Mouse (Mus musculus) liver, adult 2 months (tissue): ENCODE data around the gene Fnip2. TPM values are rescaled to one million over a fixed set of nuclear protein-coding genes. Genes with fewer than 3 reads are reported as not detected.

Experiments
- DNase-seq: peaks from one replicate; pipeline ENCODE4 v3.0.0-alpha.2; 2011; ENCODE audit warnings: low read depth, low spot score; ENCODE audit errors: extremely low read depth
- H3K27ac ChIP-seq: fragments of 200-500 bp; replicated peaks from 2 replicates; pipeline ENCODE4 v1.5.1; 2012; ENCODE audit warnings: low read depth, mild to moderate bottlenecking, control low read depth, inconsistent platforms, low read length; ENCODE audit not compliant: insufficient read depth
- H3K27me3 ChIP-seq: fragments of 200-500 bp; 2 replicates; pipeline ENCODE4 v1.6.1; 2012; ENCODE audit warnings: mild to moderate bottlenecking, moderate library complexity, low read length, inconsistent platforms; ENCODE audit not compliant: control insufficient read depth, insufficient read depth
- H3K36me3 ChIP-seq: fragments of 200-500 bp; 2 replicates; pipeline ENCODE4 v1.6.1; 2012; ENCODE audit warnings: low read length, inconsistent platforms; ENCODE audit not compliant: control insufficient read depth, insufficient read depth
- H3K4me1 ChIP-seq: fragments of 200-500 bp; 2 replicates; pipeline ENCODE4 v1.6.1; 2011; ENCODE audit warnings: low read length; ENCODE audit not compliant: control insufficient read depth, insufficient read depth
- H3K4me3 ChIP-seq: fragments of 200-500 bp; 2 replicates; pipeline ENCODE4 v1.5.1; 2011; ENCODE audit warnings: low read depth, mild to moderate bottlenecking, control low read depth, low read length, moderate library complexity; ENCODE audit not compliant: insufficient read depth
- H3K79me2 ChIP-seq: fragments of 200-500 bp; 2 replicates; pipeline ENCODE4 v1.6.1; 2012; ENCODE audit warnings: inconsistent platforms, mild to moderate bottlenecking, low read length, moderate library complexity; ENCODE audit not compliant: control insufficient read depth, insufficient read depth
- H3K9ac ChIP-seq: fragments of 200-500 bp; 2 replicates; pipeline ENCODE4 v1.6.1; 2012; ENCODE audit warnings: low read depth, mild to moderate bottlenecking, control low read depth, inconsistent platforms, low read length
- CTCF ChIP-seq: fragments of 200-500 bp; IDR thresholded peaks from 2 replicates; pipeline ENCODE4 v1.5.1; 2011; ENCODE audit warnings: low read depth, low read length, control low read depth
- POLR2A ChIP-seq: fragments of 200-500 bp; IDR thresholded peaks from 2 replicates; pipeline ENCODE4 v1.6.1; 2011; ENCODE audit warnings: low read length, control low read depth; ENCODE audit not compliant: insufficient read depth; ENCODE audit errors: extremely low read depth
- WGBS: fragments of 180-500 bp; shearing (Covaris S2); methylation state at CpG from one replicate; pipeline ENCODE4 v1.1.7; 2018; 5-methylcytosine and 5-hydroxymethylcytosine counted together
- polyA plus RNA-seq: library from polyadenylated mRNA; depleted of rRNA; stranded (reverse); fragments of >200 nt; gene quantifications from 2 replicates; pipeline ENCODE4 v1.2.3, GENCODE M21; 2012
- total RNA-seq: library from RNA; depleted of rRNA; stranded (reverse); fragments of >200 nt; gene quantifications from 2 replicates; pipeline ENCODE4 v1.2.3, GENCODE M21; 2014

Gene Fnip2
- total and polyA plus RNA-seq, 2 experiments, result 6.3 to 46.7 TPM

DNA sequence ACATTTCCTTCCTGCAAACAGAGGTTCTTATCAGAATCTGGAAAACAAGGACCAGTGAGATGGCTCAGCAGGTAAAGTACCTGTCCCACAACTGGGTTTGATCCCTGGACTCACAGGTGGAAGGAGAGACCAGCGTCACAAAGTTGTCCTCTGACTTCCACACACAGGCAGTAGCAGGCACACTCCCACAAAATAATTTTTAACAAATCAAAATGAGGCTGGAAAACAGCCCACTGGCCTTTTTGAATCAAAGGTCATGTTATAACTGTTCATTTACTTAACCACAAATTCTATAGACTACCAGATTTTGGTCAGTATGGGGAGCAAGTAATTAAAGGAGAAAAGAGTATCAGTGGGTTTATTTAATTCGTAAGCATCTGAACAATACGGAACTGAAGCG lies 50.6 kb downstream of the Fnip2 start:
- no peaks in the 10 kb centered on the region for H3K27me3 ChIP-seq
- no peak overlapping the region for H3K4me3 ChIP-seq
- no peak for TF ChIP-seq CTCF
- TF ChIP-seq POLR2A, result no peak
- peaks cover 4% of the 10 kb centered on the region; the same call in 1 of the 2 replicates for H3K36me3 ChIP-seq
- 57% methylated on average over 4 of the region's 4 CpGs for WGBS
- H3K9ac ChIP-seq, result no peak overlapping the region
- peak overlapping the region; percentile 39 for H3K27ac ChIP-seq
- peaks cover 4% of the 10 kb centered on the region; the same call in 1 of the 2 replicates for H3K79me2 ChIP-seq
- peaks cover 36% of the 10 kb centered on the region for H3K4me1 ChIP-seq
- peak; percentile 67 for DNase-seq

DNA sequence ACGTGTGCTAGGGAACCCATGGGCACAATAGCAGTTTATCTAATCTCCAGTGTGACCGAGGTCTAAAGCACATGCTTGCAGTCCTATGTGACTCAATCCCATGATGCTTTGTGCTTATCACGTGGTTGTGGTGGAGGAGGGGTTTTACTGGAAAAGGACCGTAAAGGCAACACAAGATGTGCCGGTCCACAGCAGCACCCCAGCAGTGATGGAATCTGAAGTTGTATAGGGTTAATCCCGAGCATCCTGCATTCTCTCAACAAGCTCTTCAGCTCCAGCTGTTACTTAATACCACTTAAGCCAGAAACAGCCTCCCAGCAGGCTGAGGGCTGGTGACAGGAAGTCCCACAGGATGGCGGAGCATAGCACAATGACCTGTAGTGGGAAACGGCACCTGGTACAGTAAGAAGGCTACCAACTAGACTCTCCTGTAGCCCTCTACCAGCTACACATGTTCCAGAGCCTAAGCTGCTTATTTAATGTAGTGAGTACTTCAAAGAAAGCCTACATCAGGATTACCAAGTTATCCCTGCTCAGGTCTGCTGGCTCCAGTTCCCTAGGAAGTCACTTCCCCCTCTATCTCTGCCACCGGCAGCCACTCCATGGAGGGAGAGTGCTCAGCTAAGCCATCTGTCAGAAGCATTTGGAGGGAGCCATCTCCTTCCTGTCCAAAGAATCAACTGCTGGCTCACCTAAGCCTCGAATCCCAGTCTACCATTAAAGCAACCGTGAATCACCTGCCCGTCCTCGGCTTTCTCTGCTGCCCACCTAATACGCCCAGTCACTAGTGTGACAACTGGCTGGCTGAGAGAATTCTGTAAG lies 51.3 kb downstream of the Fnip2 start:
- Histone ChIP-seq H3K27ac (peak overlapping the region; percentile 39), H3K9ac (no peak overlapping the region), H3K36me3 (peaks cover 7% of the 10 kb centered on the region; the same call in 1 of the 2 replicates), H3K27me3 (no peaks in the 10 kb centered on the region), H3K79me2 (peaks cover 4% of the 10 kb centered on the region; the same call in 1 of the 2 replicates), H3K4me1 (peaks cover 36% of the 10 kb centered on the region), H3K4me3 (no peak overlapping the region)
- no peak for DNase-seq
- WGBS, result 80% methylated on average over 14 of the region's 14 CpGs
- TF ChIP-seq POLR2A (no peak), CTCF (no peak)

DNA sequence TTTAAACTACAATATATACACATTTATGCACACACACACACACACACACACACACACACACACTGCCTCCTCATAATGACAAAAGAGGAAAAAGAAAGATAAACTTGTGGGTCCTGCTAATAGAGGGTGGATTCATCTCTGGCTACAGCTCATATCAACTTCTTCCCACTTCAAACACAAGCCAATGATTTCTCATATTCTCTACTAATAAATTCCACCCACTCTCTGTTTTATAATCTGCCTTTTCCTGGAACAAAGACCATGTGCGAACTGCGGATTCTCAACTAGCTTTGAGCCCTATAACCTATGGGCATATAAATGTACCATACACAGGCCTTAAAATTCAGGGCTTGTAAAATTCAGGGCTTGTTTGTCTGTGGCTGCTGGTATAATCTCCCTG lies 53.3 kb downstream of the Fnip2 start:
- 95% methylated on average over 2 of the region's 2 CpGs for WGBS
- Histone ChIP-seq H3K4me1 (peaks cover 22% of the 10 kb centered on the region), H3K27me3 (no peaks in the 10 kb centered on the region), H3K4me3 (no peak overlapping the region), H3K9ac (no peak overlapping the region), H3K27ac (no peak overlapping the region), H3K79me2 (peaks cover 4% of the 10 kb centered on the region; the same call in 1 of the 2 replicates), H3K36me3 (peaks cover 10% of the 10 kb centered on the region; the same call in 1 of the 2 replicates)
- no peak for DNase-seq
- no peak for TF ChIP-seq CTCF
- TF ChIP-seq POLR2A, result no peak

DNA sequence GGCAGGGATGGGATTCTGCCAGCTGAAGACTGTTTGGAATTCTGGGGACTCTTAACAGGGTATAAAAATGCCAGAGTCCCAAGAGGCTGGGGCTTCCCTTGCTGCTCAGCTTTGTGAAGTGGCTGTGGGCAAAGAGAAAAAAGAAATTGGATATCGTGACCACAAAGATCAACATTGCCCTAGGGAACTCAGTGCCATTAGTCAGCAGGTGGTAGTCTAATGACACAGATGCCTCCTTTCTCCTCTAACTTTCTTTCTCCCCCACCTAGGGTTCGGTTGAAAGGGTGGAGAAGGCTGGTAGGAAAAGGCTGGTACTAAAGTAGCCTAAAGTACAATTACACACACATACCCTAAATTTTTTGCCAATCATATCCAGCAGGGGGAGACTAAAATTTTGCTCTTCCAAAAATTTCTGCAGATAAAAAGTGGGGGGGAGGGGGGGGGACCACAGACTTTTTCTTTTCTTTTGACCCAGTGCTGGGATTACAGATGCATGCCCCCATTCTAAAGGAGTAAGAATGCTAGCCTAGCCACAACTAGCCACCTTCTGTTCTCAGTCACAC lies 66.3 kb downstream of the Fnip2 start:
- no peak overlapping the region for H3K9ac ChIP-seq
- no peak overlapping the region for H3K27ac ChIP-seq
- no peaks in the 10 kb centered on the region for H3K4me1 ChIP-seq
- peaks cover 61% of the 10 kb centered on the region for H3K36me3 ChIP-seq
- no peak overlapping the region for H3K4me3 ChIP-seq
- no peaks in the 10 kb centered on the region; the same call in 1 of the 2 replicates for H3K79me2 ChIP-seq
- DNase-seq, result no peak
- no peaks in the 10 kb centered on the region for H3K27me3 ChIP-seq
- TF ChIP-seq POLR2A, result no peak
- 92% methylated on average over 2 of the region's 2 CpGs for WGBS

DNA sequence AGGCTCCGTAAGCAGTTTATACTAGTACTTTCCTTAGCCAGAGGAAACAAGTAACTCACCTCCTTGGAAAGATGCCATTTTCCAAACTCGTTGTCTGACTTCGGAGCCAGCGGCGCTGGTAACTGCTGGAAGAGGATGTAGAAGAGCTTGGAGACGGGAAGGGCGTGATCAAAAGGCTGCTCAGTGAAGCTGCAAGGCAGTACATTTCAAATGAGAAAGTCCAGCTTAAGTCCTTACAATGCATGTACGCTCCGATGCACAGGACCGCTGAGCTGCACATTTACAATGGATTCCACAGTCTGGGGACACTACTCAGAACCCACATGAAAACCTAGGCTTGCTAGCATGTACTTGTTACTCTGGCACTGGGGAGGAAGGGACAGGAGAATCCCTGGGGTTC lies 67.3 kb downstream of the Fnip2 start:
- no peak overlapping the region for H3K9ac ChIP-seq
- H3K4me1 ChIP-seq, result no peaks in the 10 kb centered on the region
- no peak overlapping the region for H3K4me3 ChIP-seq
- H3K27ac ChIP-seq, result no peak overlapping the region
- peaks cover 58% of the 10 kb centered on the region for H3K36me3 ChIP-seq
- no peaks in the 10 kb centered on the region for H3K27me3 ChIP-seq
- WGBS, result 84% methylated on average over 10 of the region's 10 CpGs
- DNase-seq, result no peak
- no peaks in the 10 kb centered on the region; the same call in 1 of the 2 replicates for H3K79me2 ChIP-seq
- TF ChIP-seq CTCF (no peak), POLR2A (no peak)

DNA sequence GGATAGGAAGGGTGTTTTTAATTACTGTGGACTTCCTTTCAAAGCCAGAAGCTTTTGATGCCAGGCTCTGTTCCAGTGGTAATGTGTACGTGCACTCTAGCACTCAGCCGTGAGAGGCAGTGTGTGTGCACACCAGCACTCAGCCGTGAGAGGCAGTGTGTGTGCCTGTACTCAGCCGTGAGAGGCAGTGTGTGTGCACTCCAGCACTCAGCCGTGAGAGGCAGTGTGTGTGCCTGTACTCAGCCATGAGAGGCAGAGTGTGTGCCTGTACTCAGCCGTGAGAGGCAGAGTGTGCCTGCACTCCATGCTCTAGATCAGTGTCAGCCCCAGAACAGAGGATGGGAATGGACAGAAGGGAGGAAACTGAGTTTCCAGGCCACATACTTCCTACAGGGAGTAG lies 70.9 kb downstream of the Fnip2 start:
- Histone ChIP-seq H3K36me3 (peaks cover 61% of the 10 kb centered on the region), H3K4me1 (no peaks in the 10 kb centered on the region), H3K27ac (no peak overlapping the region), H3K9ac (no peak overlapping the region), H3K4me3 (no peak overlapping the region), H3K79me2 (no peaks in the 10 kb centered on the region; the same call in 1 of the 2 replicates), H3K27me3 (no peaks in the 10 kb centered on the region)
- DNase-seq, result no peak
- WGBS, result 89% methylated on average over 6 of the region's 6 CpGs
- TF ChIP-seq POLR2A, result no peak
- no peak for TF ChIP-seq CTCF
